Mouse (Mus musculus) forebrain, embryonic 11.5 days (tissue): Measurements from ENCODE around the gene Adap2. TPM values are rescaled to one million over a fixed set of nuclear protein-coding genes. Genes with fewer than 3 reads are reported as not detected.

Source experiments
- ATAC-seq: fragments of 200-750 bp; cut with Nextera tagmentation; replicated peaks from 2 replicates; pipeline ENCODE4 v1.8.0; 2017; ENCODE audit warnings: moderate TSS enrichment; ENCODE audit not compliant: low FRiP score
- DNase-seq: peaks from one replicate; pipeline ENCODE4 v3.0.0-alpha.2; 2017; ENCODE audit warnings: low spot score
- H3K27ac ChIP-seq: fragments of 300-500 bp; sonication (generic); 2 replicates; pipeline ENCODE4 v1.5.1; 2014; ENCODE audit warnings: low read depth, low read length
- H3K27me3 ChIP-seq: fragments of 300-500 bp; sonication (generic); 2 replicates; pipeline ENCODE4 v1.6.1; 2014; ENCODE audit warnings: mild to moderate bottlenecking, low read length, mixed read lengths; ENCODE audit not compliant: control insufficient read depth, insufficient read depth
- H3K36me3 ChIP-seq: fragments of 300-500 bp; sonication (generic); 2 replicates; pipeline ENCODE4 v1.6.1; 2014; ENCODE audit warnings: mild to moderate bottlenecking, low read length, moderate library complexity, mixed read lengths; ENCODE audit not compliant: control insufficient read depth, insufficient read depth
- H3K4me1 ChIP-seq: fragments of 300-500 bp; sonication (generic); replicated peaks from 2 replicates; pipeline ENCODE4 v1.6.1; 2014; ENCODE audit warnings: low read length, mixed read lengths; ENCODE audit not compliant: control insufficient read depth, insufficient read depth
- H3K4me2 ChIP-seq: fragments of 300-500 bp; sonication (generic); 2 replicates; pipeline ENCODE4 v1.6.1; 2014; ENCODE audit warnings: low read depth, mild to moderate bottlenecking, low read length, moderate library complexity, mixed read lengths; ENCODE audit not compliant: severe bottlenecking
- H3K4me3 ChIP-seq: fragments of 300-500 bp; sonication (generic); 2 replicates; pipeline ENCODE4 v1.5.1; 2014; ENCODE audit warnings: low read depth, low read length
- H3K9ac ChIP-seq: fragments of 300-500 bp; sonication (generic); 2 replicates; pipeline ENCODE4 v1.6.1; 2014; ENCODE audit warnings: low read length
- H3K9me3 ChIP-seq: fragments of 300-500 bp; sonication (generic); 2 replicates; pipeline ENCODE4 v1.6.1; 2016; ENCODE audit warnings: low read length, mixed read lengths; ENCODE audit not compliant: control insufficient read depth
- WGBS: fragments of 180-500 bp; shearing (Covaris S2); extraction: QIAGEN DNeasy Blood & Tissue Kit; methylation state at CpG from one replicate; pipeline ENCODE4 v1.1.7; 2014; 5-methylcytosine and 5-hydroxymethylcytosine counted together
- polyA plus RNA-seq: library from polyadenylated mRNA; unstranded; fragments of >200 nt; fragmentation: Nextera tagmentation; extraction: Ambion mirVana; gene quantifications from 2 replicates; pipeline ENCODE4 v1.2.1, GENCODE M21; 2014

The Adap2 gene
- polyA plus RNA-seq: 0.24 and 0.68 TPM in 2 replicates

- H3K4me2 ChIP-seq: peak within 1 kb of the TSS; percentile 56
- no peak within 1 kb of the TSS for H3K27ac ChIP-seq
Observed at GRCm38 (mm10) chr11:80153857-80154495, at the start of gene Adap2. Gene Adap2, plus strand, starts transcription at chr11:80154105.

DNA sequence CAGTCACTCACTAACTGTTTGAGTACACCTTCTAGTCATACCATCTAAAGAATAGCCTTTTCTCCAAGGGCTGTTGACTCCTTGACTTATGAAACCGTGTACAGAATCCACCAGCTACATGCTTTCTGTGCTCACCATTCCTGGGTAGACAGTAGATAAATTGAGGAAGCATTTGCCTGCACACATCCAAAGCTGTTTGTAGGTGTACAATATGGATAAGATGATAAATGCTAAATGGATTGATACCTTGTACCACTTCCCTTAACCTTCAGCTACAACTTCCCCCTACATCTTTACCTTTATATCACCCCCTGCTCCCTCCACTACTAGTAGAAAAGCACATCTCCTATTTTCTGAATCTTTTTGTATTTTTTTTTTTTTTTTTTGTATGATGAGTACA, 49.5 kb upstream of the Adap2 start:
- Histone ChIP-seq H3K4me1 (no peaks in the 10 kb centered on the region), H3K9me3 (no peaks in the 10 kb centered on the region), H3K27ac (no peak overlapping the region), H3K36me3 (peaks cover 2% of the 10 kb centered on the region; the same call in 1 of the 2 replicates), H3K27me3 (no peaks in the 10 kb centered on the region), H3K4me2 (no peak overlapping the region), H3K4me3 (no peak overlapping the region), H3K9ac (no peak overlapping the region)
- no peak for ATAC-seq
- WGBS: 91% methylated on average over 1 of the region's 1 CpGs
- DNase-seq: no peak

More at GRCm38 (mm10) chr11:80153857-80154495, at the start of gene Adap2:
- ATAC-seq (peak; percentile 78), DNase-seq (peak; percentile 87)
- H3K9me3 ChIP-seq: no peaks in the 10 kb centered on the region
- 2% methylated on average over 47 of the region's 47 CpGs for WGBS
- H3K27me3 ChIP-seq: peaks cover 25% of the 10 kb centered on the region
- no peaks in the 10 kb centered on the region for H3K36me3 ChIP-seq
- H3K4me3 ChIP-seq: peak within 1 kb of the TSS; percentile 37
- H3K9ac ChIP-seq: peak within 1 kb of the TSS; percentile 44
- H3K4me1 ChIP-seq: no peaks in the 10 kb centered on the region

GRCm38 (mm10) chr11:80116411-80116810, 37.5 kb upstream of the Adap2 start:
- DNase-seq: no peak
- H3K4me1 ChIP-seq: no peaks in the 10 kb centered on the region
- H3K9me3 ChIP-seq: no peaks in the 10 kb centered on the region
- peaks cover 12% of the 10 kb centered on the region; the same call in 1 of the 2 replicates for H3K36me3 ChIP-seq
- no peak overlapping the region for H3K9ac ChIP-seq
- ATAC-seq: no peak
- H3K27me3 ChIP-seq: no peaks in the 10 kb centered on the region
- no peak overlapping the region for H3K4me3 ChIP-seq
- no peak overlapping the region for H3K4me2 ChIP-seq
- 97% methylated on average over 1 of the region's 1 CpGs for WGBS
- H3K27ac ChIP-seq: no peak overlapping the region

- H3K9ac ChIP-seq: no peak overlapping the region
- H3K4me2 ChIP-seq: no peak overlapping the region
- no peak overlapping the region for H3K27ac ChIP-seq
- H3K4me3 ChIP-seq: no peak overlapping the region
- no peaks in the 10 kb centered on the region for H3K4me1 ChIP-seq
- H3K36me3 ChIP-seq: peaks cover 5% of the 10 kb centered on the region; the same call in 1 of the 2 replicates
- no peak for DNase-seq
- H3K9me3 ChIP-seq: no peaks in the 10 kb centered on the region
- 77% methylated on average over 1 of the region's 1 CpGs for WGBS
- H3K27me3 ChIP-seq: no peaks in the 10 kb centered on the region
- no peak for ATAC-seq
Observed at GRCm38 (mm10) chr11:80132050-80132449, 21.9 kb upstream of the Adap2 start.

DNA sequence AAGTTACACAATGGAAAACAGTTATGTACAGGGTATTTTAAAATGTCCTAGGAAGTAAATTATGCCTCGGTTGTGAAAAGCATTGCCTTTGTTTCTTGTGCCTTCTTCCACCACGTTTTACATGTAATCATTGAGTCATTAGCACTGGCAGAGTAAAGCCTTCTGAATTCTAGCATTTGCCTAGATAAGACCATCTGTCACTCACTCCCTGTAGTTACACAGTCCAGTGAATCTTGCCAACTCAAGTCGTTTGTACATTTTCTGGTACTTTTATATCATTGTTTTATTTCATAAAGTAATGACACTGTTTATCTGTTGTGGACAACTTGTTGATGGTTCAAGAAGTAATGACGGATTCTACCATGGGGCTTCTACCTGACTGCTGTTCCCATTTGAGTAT, 19.2 kb upstream of the Adap2 start:
- H3K36me3 ChIP-seq: peaks cover 5% of the 10 kb centered on the region; the same call in 1 of the 2 replicates
- WGBS: 81% methylated on average over 4 of the region's 4 CpGs
- H3K27me3 ChIP-seq: no peaks in the 10 kb centered on the region
- no peak overlapping the region for H3K27ac ChIP-seq
- H3K4me1 ChIP-seq: no peaks in the 10 kb centered on the region
- H3K9ac ChIP-seq: no peak overlapping the region
- no peaks in the 10 kb centered on the region for H3K9me3 ChIP-seq
- DNase-seq: no peak
- H3K4me2 ChIP-seq: no peak overlapping the region
- no peak overlapping the region for H3K4me3 ChIP-seq
- no peak for ATAC-seq

DNA sequence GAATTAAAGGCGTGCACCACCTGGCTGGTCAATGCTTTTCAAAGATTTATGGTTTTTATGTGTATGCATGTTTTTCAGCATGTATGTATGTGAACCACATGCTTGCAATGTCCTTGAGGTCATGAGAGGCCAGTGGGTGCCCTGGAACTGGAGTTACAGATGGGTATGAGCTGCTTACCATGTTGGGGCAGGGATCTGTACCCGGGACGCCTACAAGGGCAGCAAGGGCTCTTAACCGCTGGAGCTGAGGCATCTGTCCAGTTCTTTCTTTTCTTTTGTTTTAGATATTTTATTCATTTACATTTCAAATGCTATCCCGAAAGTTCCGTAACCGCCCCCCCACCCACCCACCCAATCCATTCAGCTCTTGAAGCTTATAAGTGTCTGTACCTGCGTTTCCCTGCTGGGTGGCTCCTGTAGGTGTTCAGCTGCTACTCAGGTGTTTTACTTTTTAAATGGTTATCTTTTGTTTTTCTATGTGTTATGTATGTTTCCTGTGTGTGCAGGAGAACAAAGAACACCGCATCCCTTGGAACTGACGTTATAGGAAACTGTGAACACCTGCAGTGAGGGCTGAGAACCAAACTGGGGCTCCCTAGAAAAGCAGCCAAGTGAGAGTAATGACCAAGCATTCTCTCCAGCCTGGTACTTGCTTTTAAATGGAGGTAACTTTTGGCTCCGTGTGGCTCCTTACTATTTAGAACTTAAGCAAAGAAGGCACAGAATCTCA, 17.8 kb upstream of the Adap2 start:
- DNase-seq (no peak), ATAC-seq (no peak)
- H3K4me1 ChIP-seq: no peaks in the 10 kb centered on the region
- no peaks in the 10 kb centered on the region for H3K9me3 ChIP-seq
- H3K4me2 ChIP-seq: no peak overlapping the region
- 86% methylated on average over 11 of the region's 11 CpGs for WGBS
- no peak overlapping the region for H3K9ac ChIP-seq
- no peak overlapping the region for H3K4me3 ChIP-seq
- H3K27ac ChIP-seq: no peak overlapping the region
- peaks cover 5% of the 10 kb centered on the region; the same call in 1 of the 2 replicates for H3K36me3 ChIP-seq
- no peaks in the 10 kb centered on the region for H3K27me3 ChIP-seq

GRCm38 (mm10) chr11:80136786-80137185, 17.1 kb upstream of the Adap2 start:
- Histone ChIP-seq H3K9ac (no peak overlapping the region), H3K4me2 (no peak overlapping the region), H3K4me3 (no peak overlapping the region), H3K36me3 (peaks cover 5% of the 10 kb centered on the region; the same call in 1 of the 2 replicates), H3K4me1 (no peaks in the 10 kb centered on the region), H3K27ac (no peak overlapping the region), H3K27me3 (no peaks in the 10 kb centered on the region), H3K9me3 (no peaks in the 10 kb centered on the region)
- no peak for ATAC-seq
- WGBS: 94% methylated on average over 13 of the region's 13 CpGs
- DNase-seq: no peak

- no peak overlapping the region for H3K4me3 ChIP-seq
- no peak overlapping the region for H3K4me2 ChIP-seq
- H3K4me1 ChIP-seq: no peaks in the 10 kb centered on the region
- no peak overlapping the region for H3K27ac ChIP-seq
- no peak for ATAC-seq
- H3K27me3 ChIP-seq: no peaks in the 10 kb centered on the region
- WGBS: 91% methylated on average over 5 of the region's 5 CpGs
- H3K36me3 ChIP-seq: peaks cover 3% of the 10 kb centered on the region; the same call in 1 of the 2 replicates
- no peak for DNase-seq
- no peaks in the 10 kb centered on the region for H3K9me3 ChIP-seq
- H3K9ac ChIP-seq: no peak overlapping the region
Observed at GRCm38 (mm10) chr11:80137773-80138172, 16.1 kb upstream of the Adap2 start.
